Mouse (Mus musculus) stomach, embryonic 14.5 days (tissue): ENCODE data around the gene Lix1l. TPM values are rescaled to one million over a fixed set of nuclear protein-coding genes. Genes with fewer than 3 reads are reported as not detected.

Experiments used
- ATAC-seq: fragments of 200-750 bp; cut with Nextera tagmentation; 2 replicates; pipeline ENCODE4 v1.8.0; 2017; ENCODE audit warnings: low read depth, moderate TSS enrichment; ENCODE audit not compliant: insufficient number of reproducible peaks, insufficient read depth, low FRiP score
- H3K27ac ChIP-seq: fragments of 300-500 bp; sonication (generic); 2 replicates; pipeline ENCODE4 v1.5.1; 2014; ENCODE audit warnings: mild to moderate bottlenecking, low read length, moderate library complexity, mixed read lengths
- H3K27me3 ChIP-seq: fragments of 300-500 bp; sonication (generic); 2 replicates; pipeline ENCODE4 v1.6.1; 2014; ENCODE audit warnings: low read length, control low read depth, mixed read lengths; ENCODE audit not compliant: control insufficient read depth, insufficient read depth
- H3K36me3 ChIP-seq: fragments of 300-500 bp; sonication (generic); 2 replicates; pipeline ENCODE4 v1.6.1; 2014; ENCODE audit warnings: mild to moderate bottlenecking, control low read depth, low read length, moderate library complexity, mixed read lengths; ENCODE audit not compliant: control insufficient read depth, insufficient read depth
- H3K4me1 ChIP-seq: fragments of 300-500 bp; sonication (generic); 2 replicates; pipeline ENCODE4 v1.6.1; 2014; ENCODE audit warnings: low read length, control low read depth, mixed read lengths; ENCODE audit not compliant: control insufficient read depth, insufficient read depth
- H3K4me2 ChIP-seq: fragments of 300-500 bp; sonication (generic); replicated peaks from 2 replicates; pipeline ENCODE4 v1.6.1; 2014; ENCODE audit warnings: low read depth, low read length, control low read depth
- H3K4me3 ChIP-seq: fragments of 300-500 bp; sonication (generic); 2 replicates; pipeline ENCODE4 v1.5.1; 2014; ENCODE audit warnings: low read depth, low read length, control low read depth
- H3K9ac ChIP-seq: fragments of 300-500 bp; sonication (generic); replicated peaks from 2 replicates; pipeline ENCODE4 v1.6.1; 2014; ENCODE audit warnings: low read depth, mild to moderate bottlenecking, control low read depth, low read length, moderate library complexity, mixed read lengths
- H3K9me3 ChIP-seq: fragments of 300-500 bp; sonication (generic); 2 replicates; pipeline ENCODE4 v1.6.1; 2016; ENCODE audit warnings: low read depth, low read length, control low read depth; ENCODE audit not compliant: control insufficient read depth
- WGBS: fragments of 180-500 bp; shearing (Covaris S2); extraction: QIAGEN DNeasy Blood & Tissue Kit; methylation state at CpG from one replicate; pipeline ENCODE4 v1.1.7; 2014; 5-methylcytosine and 5-hydroxymethylcytosine counted together
- polyA plus RNA-seq: library from polyadenylated mRNA; unstranded; fragments of >200 nt; fragmentation: Nextera tagmentation; extraction: Ambion mirVana; gene quantifications from 2 replicates; pipeline ENCODE4 v1.2.1, GENCODE M21; 2014

Lix1l gene
- polyA plus RNA-seq, 1 experiment from 2014 or later, result 10.6 TPM

DNA sequence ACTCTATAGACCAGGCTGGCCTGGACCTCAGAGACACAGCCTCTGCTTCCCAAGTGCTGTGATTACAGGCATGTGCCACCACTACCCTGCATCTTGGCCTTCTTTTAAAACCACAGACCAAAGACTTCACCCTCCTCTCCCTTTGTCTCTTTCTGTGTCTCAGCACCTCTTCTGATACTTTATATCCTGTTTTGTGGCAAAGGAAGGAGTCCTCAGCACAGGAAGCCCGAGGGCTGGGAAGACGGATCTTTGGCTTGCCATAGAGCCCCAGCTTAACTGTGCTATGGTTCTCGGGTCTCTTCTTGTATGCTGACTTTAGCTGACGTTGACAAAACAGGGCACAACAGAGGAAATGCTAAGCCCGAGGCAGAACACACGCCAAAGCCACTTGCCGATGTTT lies 30.3 kb upstream of the Lix1l start:
- ATAC-seq, result no peak
- no peaks in the 10 kb centered on the region for H3K27me3 ChIP-seq
- WGBS, result 72% methylated on average over 7 of the region's 7 CpGs

GRCm38 (mm10) chr3:96571336-96571735 lies 29.6 kb upstream of the Lix1l start:
- Histone ChIP-seq H3K27me3 (no peaks in the 10 kb centered on the region), H3K4me1 (peaks cover 7% of the 10 kb centered on the region), H3K4me2 (no peak overlapping the region), H3K36me3 (no peaks in the 10 kb centered on the region), H3K9me3 (no peaks in the 10 kb centered on the region), H3K27ac (no peak overlapping the region), H3K9ac (no peak overlapping the region), H3K4me3 (no peak overlapping the region)
- WGBS, result 75% methylated on average over 2 of the region's 2 CpGs
- ATAC-seq, result no peak

More for the DNA sequence above, 30.3 kb upstream of the Lix1l start:
- no peak overlapping the region for H3K4me2 ChIP-seq
- no peak overlapping the region for H3K27ac ChIP-seq
- H3K9ac ChIP-seq, result no peak overlapping the region
- no peak overlapping the region for H3K4me3 ChIP-seq
- H3K9me3 ChIP-seq, result no peaks in the 10 kb centered on the region
- no peaks in the 10 kb centered on the region; the same call in 1 of the 2 replicates for H3K4me1 ChIP-seq
- no peaks in the 10 kb centered on the region for H3K36me3 ChIP-seq

DNA sequence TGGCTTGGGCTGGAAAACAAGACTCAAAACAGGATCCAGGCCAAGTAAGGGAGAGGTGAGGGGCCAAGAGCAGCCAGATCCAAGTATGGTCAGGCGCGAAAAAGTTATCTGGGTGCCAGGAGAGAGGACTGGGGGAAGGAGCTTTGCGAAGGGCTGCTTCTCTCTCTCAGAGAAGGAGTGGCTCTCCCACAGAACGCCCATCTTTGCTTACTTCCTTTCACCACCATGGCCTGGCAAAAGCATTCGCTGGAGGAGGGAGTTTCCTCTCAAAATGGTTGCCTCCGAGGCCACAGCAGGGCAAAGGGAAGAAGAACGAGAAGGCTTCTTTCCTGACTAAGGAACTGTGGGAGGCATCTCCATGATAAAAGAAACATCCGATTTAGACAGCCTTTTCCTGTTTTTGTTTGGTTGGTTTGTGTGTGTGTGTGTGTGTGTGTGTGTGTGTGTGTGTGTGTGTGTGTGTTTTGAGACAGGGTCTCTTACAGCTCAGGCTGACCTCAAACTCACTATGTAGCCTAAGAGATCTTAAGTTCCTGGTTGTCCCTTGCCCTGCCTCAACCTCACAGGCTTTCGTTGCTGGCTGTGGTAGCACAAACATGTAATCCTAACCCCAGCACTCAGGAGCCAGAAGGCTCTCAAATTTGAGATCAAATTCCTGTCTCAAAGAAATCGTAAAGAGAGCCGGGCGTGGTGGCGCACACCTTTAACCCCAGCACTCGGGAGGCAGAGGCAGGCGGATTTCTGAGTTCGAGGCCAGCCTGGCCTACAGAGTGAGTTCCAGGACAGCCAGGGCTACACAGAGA lies 28.9 kb upstream of the Lix1l start:
- WGBS, result 77% methylated on average over 16 of the region's 16 CpGs
- Histone ChIP-seq H3K4me2 (no peak overlapping the region), H3K27ac (no peak overlapping the region), H3K36me3 (no peaks in the 10 kb centered on the region), H3K4me3 (no peak overlapping the region), H3K9ac (no peak overlapping the region), H3K9me3 (no peaks in the 10 kb centered on the region), H3K27me3 (no peaks in the 10 kb centered on the region), H3K4me1 (peaks cover 12% of the 10 kb centered on the region)
- ATAC-seq, result no peak

- H3K36me3 ChIP-seq, result no peaks in the 10 kb centered on the region
- H3K27ac ChIP-seq, result no peak overlapping the region
- H3K9ac ChIP-seq, result no peak overlapping the region
- H3K9me3 ChIP-seq, result no peaks in the 10 kb centered on the region
- no peak overlapping the region for H3K4me3 ChIP-seq
- 63% methylated on average over 18 of the region's 19 CpGs for WGBS
- H3K27me3 ChIP-seq, result no peaks in the 10 kb centered on the region
- peaks cover 18% of the 10 kb centered on the region for H3K4me1 ChIP-seq
- no peak overlapping the region for H3K4me2 ChIP-seq
- no peak for ATAC-seq
These were observed 27.1 kb upstream of the Lix1l start for GRCm38 (mm10) chr3:96573611-96574511.

GRCm38 (mm10) chr3:96575272-96575984 lies 25.5 kb upstream of the Lix1l start:
- Histone ChIP-seq H3K27ac (peak overlapping the region; percentile 84), H3K9ac (no peak overlapping the region), H3K4me1 (peaks cover 19% of the 10 kb centered on the region), H3K4me3 (no peak overlapping the region), H3K36me3 (no peaks in the 10 kb centered on the region), H3K4me2 (no peak overlapping the region; the same call in 1 of the 2 replicates), H3K9me3 (no peaks in the 10 kb centered on the region), H3K27me3 (no peaks in the 10 kb centered on the region)
- 87% methylated on average over 8 of the region's 8 CpGs for WGBS
- no peak for ATAC-seq

- Histone ChIP-seq H3K27ac (peak overlapping the region; percentile 84), H3K36me3 (no peaks in the 10 kb centered on the region), H3K4me1 (peaks cover 20% of the 10 kb centered on the region), H3K4me2 (peak overlapping the region; percentile 32), H3K9ac (no peak overlapping the region), H3K9me3 (no peaks in the 10 kb centered on the region), H3K27me3 (no peaks in the 10 kb centered on the region), H3K4me3 (no peak overlapping the region; the same call in 1 of the 2 replicates)
- WGBS, result 34% methylated on average over 14 of the region's 14 CpGs
- ATAC-seq, result peak; percentile 16; the same call in 1 of the 2 replicates
These were observed 24.8 kb upstream of the Lix1l start for GRCm38 (mm10) chr3:96576005-96576658.

DNA sequence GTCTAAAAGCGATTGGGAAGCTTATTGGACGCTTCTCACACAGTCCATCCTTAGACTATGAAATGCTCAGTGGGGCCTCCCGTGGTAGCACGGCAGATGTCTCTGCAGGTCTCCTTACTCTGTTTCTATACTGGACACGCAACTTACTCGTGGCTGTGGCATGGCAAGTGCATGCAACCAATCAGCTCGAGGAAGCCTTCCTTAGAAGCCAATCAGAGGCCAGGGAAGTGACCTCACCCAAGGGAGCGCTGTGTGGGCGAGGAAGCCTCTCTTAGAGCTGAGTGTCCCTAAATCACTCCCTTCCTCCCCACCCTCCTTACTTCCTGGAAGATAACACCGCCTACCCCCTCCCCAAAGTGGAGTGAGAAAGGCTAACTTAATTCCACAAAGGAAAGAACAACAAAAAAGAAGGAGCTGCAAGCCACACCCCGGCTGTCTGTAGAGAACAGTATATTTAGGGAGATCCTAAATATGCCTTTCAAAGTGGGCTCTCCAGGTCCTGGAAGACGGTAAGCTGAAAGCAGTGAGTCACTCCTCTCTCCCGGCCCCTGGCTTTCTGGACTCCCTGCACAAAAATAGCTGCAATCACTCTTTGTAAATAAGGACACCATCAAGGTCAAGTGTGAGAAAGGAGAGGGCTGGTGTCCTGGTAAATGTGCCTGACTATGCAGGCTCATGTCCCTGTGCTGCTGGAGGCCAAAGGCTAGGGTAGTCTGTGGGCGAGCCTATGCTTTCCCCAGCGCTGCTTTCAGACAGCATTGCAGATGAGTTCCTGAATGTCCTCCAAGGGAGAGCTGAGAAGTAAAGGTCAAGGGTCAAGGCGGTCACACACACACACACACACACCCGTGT lies 24.0 kb upstream of the Lix1l start, which contains the start of gene Gm16253:
Gene Gm16253 (plus strand): TSS at position 295 of the 852 bp plus-strand sequence.
- H3K27me3 ChIP-seq, result no peaks in the 10 kb centered on the region
- H3K4me2 ChIP-seq, result peak within 1 kb of the TSS; percentile 32
- H3K9me3 ChIP-seq, result no peaks in the 10 kb centered on the region
- H3K4me3 ChIP-seq, result no peak within 1 kb of the TSS; the same call in 1 of the 2 replicates
- no peaks in the 10 kb centered on the region for H3K36me3 ChIP-seq
- peak within 1 kb of the TSS; percentile 84 for H3K27ac ChIP-seq
- ATAC-seq, result peak; percentile 92
- peaks cover 20% of the 10 kb centered on the region for H3K4me1 ChIP-seq
- H3K9ac ChIP-seq, result no peak within 1 kb of the TSS
- WGBS, result 17% methylated on average over 17 of the region's 17 CpGs
